In the genomic region with DNA sequence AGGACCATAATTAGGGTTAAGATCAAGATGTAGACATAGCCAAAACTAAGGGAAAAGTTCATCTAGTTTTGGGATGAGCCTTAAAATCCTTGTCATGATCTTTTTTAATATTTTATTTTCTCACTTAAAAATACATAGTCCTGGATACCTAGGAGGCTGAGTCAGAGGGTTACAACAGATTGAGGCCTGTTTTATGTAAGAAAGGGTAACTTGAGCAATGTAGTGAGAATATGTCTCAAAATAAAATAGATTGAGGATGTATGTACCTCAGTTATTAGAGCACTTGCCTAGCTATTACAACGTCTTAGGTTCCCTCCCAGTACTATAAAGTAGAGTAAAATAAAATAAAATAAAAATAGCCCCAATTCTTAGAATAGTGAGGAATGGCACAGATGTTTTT, we compare ENCODE assay signal across 21 mouse cellular contexts.
"Had no signal": no experiment of that assay in that cellular context is flagged by ENCODE, and none has a peak within 500 bp of the region (broad histone marks: within the 10 kb centered on the region; RNA-seq: fewer than 3 reads in every experiment).

No protein-coding gene starts in this region.

- H3K4me3 ChIP-seq: limb, embryonic 10.5 days; limb, embryonic 13.5 days; liver, embryonic 12.5 days; liver, embryonic 15.5 days; lung, embryonic 15.5 days; midbrain, embryonic 10.5 days; midbrain, embryonic 13.5 days; stomach, embryonic 15.5 days had no signal

- H3K4me1 ChIP-seq: limb, embryonic 10.5 days; limb, embryonic 13.5 days; liver, embryonic 12.5 days; liver, embryonic 15.5 days; lung, embryonic 15.5 days; midbrain, embryonic 10.5 days; midbrain, embryonic 13.5 days; stomach, embryonic 15.5 days had no signal

- H3K36me3 ChIP-seq: limb, embryonic 10.5 days; limb, embryonic 13.5 days; liver, embryonic 12.5 days; liver, embryonic 15.5 days; lung, embryonic 15.5 days; midbrain, embryonic 10.5 days; midbrain, embryonic 13.5 days; stomach, embryonic 15.5 days had no signal

- H3K4me2 ChIP-seq: limb, embryonic 13.5 days; liver, embryonic 12.5 days; liver, embryonic 15.5 days; lung, embryonic 15.5 days; midbrain, embryonic 13.5 days; stomach, embryonic 15.5 days had no signal

- H3K27me3 ChIP-seq: limb, embryonic 13.5 days; liver, embryonic 12.5 days; liver, embryonic 15.5 days; lung, embryonic 15.5 days; megakaryocyte, embryonic 14.5 days; midbrain, embryonic 13.5 days; stomach, embryonic 15.5 days had no signal

- DNase-seq: kidney, adult 18-20 months; kidney, adult 9 months; kidney, postnatal 14 days; kidney, postnatal 4 days; liver; lung, adult 18-20 months; lung, postnatal 10 days; lung, postnatal 36 days; right cerebral cortex, adult 18-20 months; right cerebral cortex, postnatal 14 days; spleen, adult 18-20 months; thymus, postnatal 36 days had no signal

- H3K27ac ChIP-seq: limb, embryonic 10.5 days; limb, embryonic 13.5 days; liver, embryonic 12.5 days; liver, embryonic 15.5 days; lung, embryonic 15.5 days; midbrain, embryonic 10.5 days; midbrain, embryonic 13.5 days; stomach, embryonic 15.5 days had no signal
